Mouse (Mus musculus) liver, adult 2 months (tissue): ENCODE results near the gene Gfra1. TPM values are rescaled to one million over a fixed set of nuclear protein-coding genes. Genes with fewer than 3 reads are reported as not detected.

ENCODE experiments used
- DNase-seq: peaks from one replicate; pipeline ENCODE4 v3.0.0-alpha.2; 2011; ENCODE audit warnings: low read depth, low spot score; ENCODE audit errors: extremely low read depth
- H3K27ac ChIP-seq: fragments of 200-500 bp; replicated peaks from 2 replicates; pipeline ENCODE4 v1.5.1; 2012; ENCODE audit warnings: low read depth, mild to moderate bottlenecking, control low read depth, inconsistent platforms, low read length; ENCODE audit not compliant: insufficient read depth
- H3K27me3 ChIP-seq: fragments of 200-500 bp; 2 replicates; pipeline ENCODE4 v1.6.1; 2012; ENCODE audit warnings: mild to moderate bottlenecking, moderate library complexity, low read length, inconsistent platforms; ENCODE audit not compliant: control insufficient read depth, insufficient read depth
- H3K36me3 ChIP-seq: fragments of 200-500 bp; 2 replicates; pipeline ENCODE4 v1.6.1; 2012; ENCODE audit warnings: low read length, inconsistent platforms; ENCODE audit not compliant: control insufficient read depth, insufficient read depth
- H3K4me1 ChIP-seq: fragments of 200-500 bp; 2 replicates; pipeline ENCODE4 v1.6.1; 2011; ENCODE audit warnings: low read length; ENCODE audit not compliant: control insufficient read depth, insufficient read depth
- H3K4me3 ChIP-seq: fragments of 200-500 bp; 2 replicates; pipeline ENCODE4 v1.5.1; 2011; ENCODE audit warnings: low read depth, mild to moderate bottlenecking, control low read depth, low read length, moderate library complexity; ENCODE audit not compliant: insufficient read depth
- H3K79me2 ChIP-seq: fragments of 200-500 bp; 2 replicates; pipeline ENCODE4 v1.6.1; 2012; ENCODE audit warnings: inconsistent platforms, mild to moderate bottlenecking, low read length, moderate library complexity; ENCODE audit not compliant: control insufficient read depth, insufficient read depth
- H3K9ac ChIP-seq: fragments of 200-500 bp; 2 replicates; pipeline ENCODE4 v1.6.1; 2012; ENCODE audit warnings: low read depth, mild to moderate bottlenecking, control low read depth, inconsistent platforms, low read length
- CTCF ChIP-seq: fragments of 200-500 bp; IDR thresholded peaks from 2 replicates; pipeline ENCODE4 v1.5.1; 2011; ENCODE audit warnings: low read depth, low read length, control low read depth
- POLR2A ChIP-seq: fragments of 200-500 bp; IDR thresholded peaks from 2 replicates; pipeline ENCODE4 v1.6.1; 2011; ENCODE audit warnings: low read length, control low read depth; ENCODE audit not compliant: insufficient read depth; ENCODE audit errors: extremely low read depth
- WGBS: fragments of 180-500 bp; shearing (Covaris S2); methylation state at CpG from one replicate; pipeline ENCODE4 v1.1.7; 2018; 5-methylcytosine and 5-hydroxymethylcytosine counted together
- polyA plus RNA-seq: library from polyadenylated mRNA; depleted of rRNA; stranded (reverse); fragments of >200 nt; gene quantifications from 2 replicates; pipeline ENCODE4 v1.2.3, GENCODE M21; 2012
- total RNA-seq: library from RNA; depleted of rRNA; stranded (reverse); fragments of >200 nt; gene quantifications from 2 replicates; pipeline ENCODE4 v1.2.3, GENCODE M21; 2014

The Gfra1 gene
- total and polyA plus RNA-seq, 2 experiments: 38.9 to 101 TPM

GRCm38 (mm10) chr19:58353953-58354352 lies 101.8 kb downstream of the Gfra1 start:
- 57% methylated on average over 2 of the region's 2 CpGs for WGBS
- H3K4me3 ChIP-seq: no peak overlapping the region

GRCm38 (mm10) chr19:58353260-58353870 lies 102.3 kb downstream of the Gfra1 start:
- peaks cover 3% of the 10 kb centered on the region; the same call in 1 of the 2 replicates for H3K36me3 ChIP-seq
- no peak overlapping the region for H3K9ac ChIP-seq
- no peak for TF ChIP-seq POLR2A
- TF ChIP-seq CTCF: no peak
- H3K27me3 ChIP-seq: no peaks in the 10 kb centered on the region
- no peak overlapping the region for H3K4me3 ChIP-seq
- no peaks in the 10 kb centered on the region for H3K4me1 ChIP-seq
- DNase-seq: no peak
- H3K79me2 ChIP-seq: peaks cover 28% of the 10 kb centered on the region
- no peak overlapping the region for H3K27ac ChIP-seq
- 88% methylated on average over 13 of the region's 13 CpGs for WGBS

More at GRCm38 (mm10) chr19:58353953-58354352, 101.8 kb downstream of the Gfra1 start:
- Histone ChIP-seq H3K4me1 (no peaks in the 10 kb centered on the region), H3K27me3 (no peaks in the 10 kb centered on the region), H3K36me3 (peaks cover 3% of the 10 kb centered on the region; the same call in 1 of the 2 replicates), H3K27ac (no peak overlapping the region), H3K79me2 (peaks cover 26% of the 10 kb centered on the region), H3K9ac (no peak overlapping the region)
- no peak for DNase-seq
- TF ChIP-seq POLR2A (no peak), CTCF (no peak)

GRCm38 (mm10) chr19:58349890-58350408 lies 105.8 kb downstream of the Gfra1 start:
- Histone ChIP-seq H3K4me3 (no peak overlapping the region), H3K36me3 (peaks cover 3% of the 10 kb centered on the region; the same call in 1 of the 2 replicates), H3K27me3 (no peaks in the 10 kb centered on the region), H3K4me1 (no peaks in the 10 kb centered on the region), H3K27ac (no peak overlapping the region), H3K79me2 (peaks cover 32% of the 10 kb centered on the region), H3K9ac (no peak overlapping the region)
- 88% methylated on average over 5 of the region's 5 CpGs for WGBS
- DNase-seq: no peak
- TF ChIP-seq POLR2A (no peak), CTCF (no peak)

GRCm38 (mm10) chr19:58345137-58345536 lies 110.6 kb downstream of the Gfra1 start:
- H3K4me1 ChIP-seq: no peaks in the 10 kb centered on the region; the same call in 1 of the 2 replicates
- H3K9ac ChIP-seq: no peak overlapping the region
- peaks cover 35% of the 10 kb centered on the region; the same call in 1 of the 2 replicates for H3K79me2 ChIP-seq
- no peaks in the 10 kb centered on the region; the same call in 1 of the 2 replicates for H3K36me3 ChIP-seq
- no peak for DNase-seq
- no peak overlapping the region for H3K27ac ChIP-seq
- no peaks in the 10 kb centered on the region for H3K27me3 ChIP-seq
- no peak overlapping the region for H3K4me3 ChIP-seq
- 83% methylated on average over 7 of the region's 7 CpGs for WGBS
- TF ChIP-seq CTCF: no peak
- TF ChIP-seq POLR2A: no peak

GRCm38 (mm10) chr19:58341351-58341750 lies 114.4 kb downstream of the Gfra1 start:
- H3K36me3 ChIP-seq: no peaks in the 10 kb centered on the region
- WGBS: 92% methylated on average over 4 of the region's 4 CpGs

GRCm38 (mm10) chr19:58340221-58340620 lies 115.5 kb downstream of the Gfra1 start:
- H3K36me3 ChIP-seq: no peaks in the 10 kb centered on the region
- peaks cover 29% of the 10 kb centered on the region; the same call in 1 of the 2 replicates for H3K79me2 ChIP-seq
- WGBS: 82% methylated on average over 8 of the region's 8 CpGs

More at GRCm38 (mm10) chr19:58341351-58341750, 114.4 kb downstream of the Gfra1 start:
- Histone ChIP-seq H3K27me3 (no peaks in the 10 kb centered on the region), H3K27ac (no peak overlapping the region), H3K9ac (no peak overlapping the region), H3K79me2 (peaks cover 29% of the 10 kb centered on the region; the same call in 1 of the 2 replicates), H3K4me3 (no peak overlapping the region), H3K4me1 (peaks cover 2% of the 10 kb centered on the region; the same call in 1 of the 2 replicates)
- TF ChIP-seq CTCF (no peak), POLR2A (no peak)
- DNase-seq: no peak

More at GRCm38 (mm10) chr19:58340221-58340620, 115.5 kb downstream of the Gfra1 start:
- no peak overlapping the region for H3K4me3 ChIP-seq
- DNase-seq: no peak
- H3K9ac ChIP-seq: no peak overlapping the region
- H3K27me3 ChIP-seq: no peaks in the 10 kb centered on the region
- no peak overlapping the region for H3K27ac ChIP-seq
- no peak for TF ChIP-seq POLR2A
- no peak for TF ChIP-seq CTCF
- peaks cover 2% of the 10 kb centered on the region; the same call in 1 of the 2 replicates for H3K4me1 ChIP-seq
